Mouse (Mus musculus) limb, embryonic 14.5 days (tissue): ENCODE measurements around the gene Hist1h2bl. TPM values are rescaled to one million over a fixed set of nuclear protein-coding genes. Genes with fewer than 3 reads are reported as not detected.
"Not testable (repeated sequence)": the region's sequence is repeated elsewhere in the genome, so short reads cannot be mapped to it uniquely, and the experiment has no call there.

ENCODE experiments used
- ATAC-seq: fragments of 200-750 bp; cut with Nextera tagmentation; 2 replicates; pipeline ENCODE4 v1.8.0; 2017; ENCODE audit warnings: low read depth, moderate number of reproducible peaks, moderate TSS enrichment; ENCODE audit not compliant: low FRiP score
- DNase-seq: peaks from one replicate; pipeline ENCODE4 v3.0.0-alpha.2; 2015; ENCODE audit warnings: low spot score
- H3K27ac ChIP-seq: fragments of 300-500 bp; sonication (generic); replicated peaks from 2 replicates; pipeline ENCODE4 v1.5.1; 2014; ENCODE audit warnings: low read depth, mild to moderate bottlenecking, low read length, moderate library complexity, mixed read lengths
- H3K27me3 ChIP-seq: fragments of 300-500 bp; sonication (generic); 2 replicates; pipeline ENCODE4 v1.6.1; 2014; ENCODE audit warnings: low read length, mixed read lengths; ENCODE audit not compliant: control insufficient read depth, insufficient read depth
- H3K36me3 ChIP-seq: fragments of 300-500 bp; sonication (generic); 2 replicates; pipeline ENCODE4 v1.6.1; 2014; ENCODE audit warnings: mild to moderate bottlenecking, low read length, moderate library complexity, mixed read lengths; ENCODE audit not compliant: control insufficient read depth, insufficient read depth
- H3K4me1 ChIP-seq: fragments of 300-500 bp; sonication (generic); 2 replicates; pipeline ENCODE4 v1.6.1; 2014; ENCODE audit warnings: antibody characterized with exemption, low read length, mixed read lengths; ENCODE audit not compliant: control insufficient read depth, insufficient read depth
- H3K4me2 ChIP-seq: fragments of 300-500 bp; sonication (generic); replicated peaks from 2 replicates; pipeline ENCODE4 v1.6.1; 2014; ENCODE audit warnings: low read depth, mild to moderate bottlenecking, low read length, moderate library complexity; ENCODE audit not compliant: severe bottlenecking
- H3K4me3 ChIP-seq: fragments of 300-500 bp; sonication (generic); replicated peaks from 2 replicates; pipeline ENCODE4 v1.5.1; 2014; ENCODE audit warnings: low read length
- H3K9ac ChIP-seq: fragments of 300-500 bp; sonication (generic); 2 replicates; pipeline ENCODE4 v1.6.1; 2014; ENCODE audit warnings: mild to moderate bottlenecking, low read depth, low read length, moderate library complexity; ENCODE audit not compliant: severe bottlenecking
- H3K9me3 ChIP-seq: fragments of 300-500 bp; sonication (generic); 2 replicates; pipeline ENCODE4 v1.6.1; 2016; ENCODE audit warnings: low read length; ENCODE audit not compliant: control insufficient read depth
- POLR2A ChIP-seq: fragments of 200-500 bp; IDR thresholded peaks from 2 replicates; pipeline ENCODE4 v1.8.0; 2012; ENCODE audit warnings: inconsistent platforms, mild to moderate bottlenecking, moderate library complexity, borderline replicate concordance; ENCODE audit not compliant: insufficient read depth, insufficient read length; ENCODE audit errors: extremely low read depth
- WGBS: fragments of 180-500 bp; shearing (Covaris S2); extraction: QIAGEN DNeasy Blood & Tissue Kit; methylation state at CpG from one replicate; pipeline ENCODE4 v1.1.7; 2014; 5-methylcytosine and 5-hydroxymethylcytosine counted together
- polyA plus RNA-seq, 2 experiments: library from polyadenylated mRNA; depleted of rRNA in 1 of 2; stranded (reverse) in 1 of 2; unstranded in 1 of 2; fragments of >200 nt; fragmentation: Nextera tagmentation in 1 of 2; extraction: Ambion mirVana in 1 of 2; gene quantifications; 2 replicates each; pipeline versions ENCODE4 v1.2.1 to v1.2.3; 2012 to 2014

The Hist1h2bl gene
- polyA plus RNA-seq, 2 experiments, result 4.4 to 15.9 TPM

DNA sequence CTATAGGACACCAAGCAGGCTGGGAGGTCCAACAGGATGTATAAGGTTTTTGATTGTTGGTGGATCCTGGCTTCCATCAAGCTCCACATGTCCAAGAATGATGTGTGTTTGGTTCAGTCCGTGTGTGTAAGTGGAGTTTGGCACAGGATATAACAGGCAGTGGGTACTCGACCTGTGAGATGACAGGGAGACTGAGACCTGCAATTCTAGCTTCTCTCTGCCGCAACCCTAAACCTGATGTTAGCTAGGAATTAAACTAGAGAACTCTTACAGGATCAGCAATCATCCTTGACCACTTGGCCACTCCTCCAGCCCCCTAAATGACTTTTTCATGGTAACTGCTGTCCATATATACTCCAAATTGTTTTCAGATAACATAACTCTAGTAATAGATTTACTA is 36.4 kb upstream of the Hist1h2bl start:
- H3K27me3 ChIP-seq, result no peaks in the 10 kb centered on the region
- 0 out of 2 replicates have a peak, but pooled peaks have one; percentile 32 for TF ChIP-seq POLR2A
- no peaks in the 10 kb centered on the region for H3K9me3 ChIP-seq
- 0 out of 2 replicates have a peak overlapping the region, but pooled peaks have one; percentile 43 for H3K4me3 ChIP-seq
- 39% methylated on average over 3 of the region's 3 CpGs for WGBS
- H3K36me3 ChIP-seq, result no peaks in the 10 kb centered on the region
- H3K9ac ChIP-seq, result no peak overlapping the region
- peak overlapping the region; percentile 89 for H3K27ac ChIP-seq
- peaks cover 23% of the 10 kb centered on the region for H3K4me1 ChIP-seq
- no peak for DNase-seq
- H3K4me2 ChIP-seq, result peak overlapping the region; percentile 62
- no peak for ATAC-seq

GRCm38 (mm10) chr13:21751827-21752226 is 35.9 kb upstream of the Hist1h2bl start:
- H3K36me3 ChIP-seq, result no peaks in the 10 kb centered on the region
- H3K27me3 ChIP-seq, result no peaks in the 10 kb centered on the region
- no peaks in the 10 kb centered on the region for H3K9me3 ChIP-seq
- H3K4me1 ChIP-seq, result peaks cover 23% of the 10 kb centered on the region
- H3K27ac ChIP-seq, result peak overlapping the region; percentile 43; the same call in 1 of the 2 replicates
- TF ChIP-seq POLR2A, result no peak
- WGBS, result 71% methylated on average over 3 of the region's 3 CpGs
- H3K4me2 ChIP-seq, result no peak overlapping the region
- DNase-seq (no peak), ATAC-seq (no peak)
- no peak overlapping the region for H3K9ac ChIP-seq
- no peak overlapping the region for H3K4me3 ChIP-seq

- Histone ChIP-seq H3K27ac (0 out of 2 replicates have a peak overlapping the region, but pooled peaks have one; percentile 43), H3K4me2 (no peak overlapping the region)
Measured at GRCm38 (mm10) chr13:21751417-21751816, 35.5 kb upstream of the Hist1h2bl start.

GRCm38 (mm10) chr13:21750159-21751017 is 34.4 kb upstream of the Hist1h2bl start, which contains the start of gene Hist1h4k:
Gene Hist1h4k, minus strand, starts transcription at chr13:21750505.
- not testable (repeated sequence) for H3K36me3 ChIP-seq, H3K9me3 ChIP-seq, H3K27me3 ChIP-seq
- under 1% methylated on average over 44 of the region's 56 CpGs for WGBS
- Histone ChIP-seq H3K4me2 (peak within 1 kb of the TSS; percentile 83), H3K4me3 (peak within 1 kb of the TSS; percentile 52), H3K9ac (peak within 1 kb of the TSS; percentile 57), H3K4me1 (peaks cover 23% of the 10 kb centered on the region), H3K27ac (peak within 1 kb of the TSS; percentile 94)
- peak; percentile 83 for ATAC-seq
- TF ChIP-seq POLR2A, result peak; percentile 95; the same call in 1 of the 2 replicates
- DNase-seq, result peak; percentile 94

More at GRCm38 (mm10) chr13:21751417-21751816, 35.5 kb upstream of the Hist1h2bl start:
- H3K4me1 ChIP-seq, result peaks cover 23% of the 10 kb centered on the region
- no peak for TF ChIP-seq POLR2A
- no peaks in the 10 kb centered on the region for H3K36me3 ChIP-seq
- no peak for ATAC-seq
- H3K4me3 ChIP-seq, result no peak overlapping the region
- H3K9ac ChIP-seq, result no peak overlapping the region
- no peaks in the 10 kb centered on the region for H3K27me3 ChIP-seq
- no peaks in the 10 kb centered on the region for H3K9me3 ChIP-seq
- DNase-seq, result no peak

DNA sequence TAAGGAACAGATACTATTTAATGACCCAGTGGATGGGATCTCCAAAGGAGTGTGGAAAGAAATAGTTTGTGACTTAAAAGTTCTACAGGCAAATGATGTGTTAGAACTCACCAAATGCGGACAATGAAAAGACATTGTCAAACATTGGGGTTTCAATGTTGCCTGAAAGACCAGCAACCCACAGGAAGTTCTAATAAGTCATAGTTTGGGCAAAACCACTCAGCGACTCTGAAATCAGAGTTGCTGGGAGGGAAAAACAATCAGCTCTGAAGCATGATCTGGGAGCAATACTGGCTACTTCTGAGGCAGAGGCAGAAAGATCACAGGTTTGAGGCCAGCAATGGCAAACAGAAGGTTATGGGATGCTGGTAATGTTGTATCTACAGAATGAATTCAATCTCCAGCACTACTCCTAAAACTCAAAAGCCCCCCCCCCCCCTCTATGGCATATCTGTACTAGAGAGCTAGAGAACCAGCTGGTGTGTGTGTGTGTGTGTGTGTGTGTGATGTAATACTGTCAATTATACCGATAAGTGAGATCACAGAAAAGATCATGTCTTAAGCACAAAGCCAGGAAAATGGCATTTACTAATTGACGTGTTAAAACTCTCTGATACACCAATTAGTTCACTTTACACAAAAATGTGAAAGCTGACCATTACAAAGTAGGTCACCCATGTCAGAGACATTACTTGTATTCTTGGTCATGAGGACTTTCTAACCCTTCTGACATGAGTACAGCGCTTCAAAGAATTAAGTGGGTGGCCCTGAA is 33.6 kb upstream of the Hist1h2bl start:
- Histone ChIP-seq H3K9ac (peak overlapping the region; percentile 57), H3K4me3 (peak overlapping the region; percentile 52), H3K9me3 (no peaks in the 10 kb centered on the region), H3K36me3 (no peaks in the 10 kb centered on the region), H3K4me1 (peaks cover 20% of the 10 kb centered on the region), H3K4me2 (peak overlapping the region; percentile 83), H3K27ac (peak overlapping the region; percentile 94), H3K27me3 (no peaks in the 10 kb centered on the region)
- 6% methylated on average over 5 of the region's 5 CpGs for WGBS
- ATAC-seq, result no peak
- peak; percentile 60 for DNase-seq
- peak; percentile 28; the same call in 1 of the 2 replicates for TF ChIP-seq POLR2A
